Mouse (Mus musculus) testis, adult 2 months (tissue): ENCODE data around the gene Ccdc92b.

Source experiments
- CTCF ChIP-seq: fragments of 200-500 bp; IDR thresholded peaks from 2 replicates; pipeline ENCODE4 v1.5.1; 2012; ENCODE audit warnings: low read depth, mild to moderate bottlenecking, inconsistent platforms, low read length, moderate library complexity; ENCODE audit not compliant: control insufficient read depth, insufficient read depth, insufficient replicate concordance
- POLR2A ChIP-seq: fragments of 200-500 bp; IDR thresholded peaks from 2 replicates; pipeline ENCODE4 v1.6.1; 2012; ENCODE audit warnings: low read depth, mild to moderate bottlenecking, inconsistent platforms, low read length, moderate library complexity; ENCODE audit not compliant: control insufficient read depth

DNA sequence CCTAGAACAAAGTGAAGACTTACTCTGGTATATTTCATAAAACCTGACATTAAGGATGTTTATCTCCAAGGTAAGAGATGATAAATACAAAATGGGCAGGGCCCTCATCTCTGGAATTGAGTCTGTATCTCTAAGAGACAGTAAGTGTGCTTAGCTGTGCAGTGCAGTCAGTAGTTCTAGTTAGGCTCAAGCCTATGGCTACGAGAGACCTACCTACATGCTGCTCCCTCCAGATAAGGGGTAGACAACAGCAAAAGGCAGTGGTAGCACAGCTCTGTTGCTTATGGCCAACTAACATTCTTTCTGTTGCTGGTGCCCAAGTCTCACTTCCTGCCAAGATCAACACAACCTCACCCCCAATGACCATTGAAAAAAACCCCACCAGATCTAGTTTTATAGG is 54.2 kb downstream of the Ccdc92b start:
- TF ChIP-seq POLR2A (no peak), CTCF (no peak)
